Mouse (Mus musculus) cerebellum, postnatal 36 days (tissue): ENCODE results near the gene Ssr1.

Source experiments
- DNase-seq, 2 experiments: peaks; one replicate each; pipeline ENCODE4 v3.0.0; 2021 to 2022; ENCODE audit warnings: mixed read lengths in 2 of 2

Gene Ssr1

DNA sequence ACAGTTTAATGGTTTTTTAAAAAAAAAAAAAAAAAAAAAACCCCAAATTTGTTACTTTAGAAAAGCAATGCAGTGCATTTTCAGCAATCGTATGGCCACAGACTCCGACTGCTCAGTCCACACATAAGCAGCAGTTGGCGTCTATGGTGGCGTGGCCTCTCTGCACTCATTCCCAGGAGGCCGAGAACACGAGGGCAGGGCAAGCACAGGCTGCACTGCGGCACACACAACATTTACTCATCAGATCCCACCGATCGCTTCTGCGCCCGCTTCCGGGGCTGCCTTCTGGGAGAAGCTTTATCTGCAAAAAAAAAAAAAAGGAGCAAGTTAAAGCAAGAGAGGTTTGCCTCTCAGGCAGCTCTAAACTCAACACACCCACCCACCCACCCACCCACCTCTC, 14.5 kb downstream of the Ssr1 start:
- DNase-seq, result no peak

DNA sequence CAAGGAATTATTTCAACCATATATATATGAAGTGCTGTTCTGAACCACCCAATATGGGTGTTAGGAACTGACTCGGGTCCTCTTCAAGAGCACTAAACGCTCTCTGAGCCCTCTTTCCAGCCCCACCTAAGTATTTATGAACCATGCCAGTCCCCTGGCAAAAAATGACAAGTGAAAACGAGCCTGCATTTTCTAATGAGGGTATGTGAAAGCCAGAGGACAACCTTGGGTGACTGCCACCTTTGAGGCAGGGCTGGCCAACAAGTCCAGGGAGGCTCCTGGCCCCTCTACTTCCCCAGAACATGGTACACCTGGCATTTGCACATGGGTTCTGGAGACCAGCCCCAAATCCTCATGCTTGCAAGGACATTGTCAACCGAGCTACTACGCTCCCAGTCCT, 19.3 kb downstream of the Ssr1 start:
- no peak for DNase-seq

GRCm38 (mm10) chr13:37974036-37974435, 20.0 kb downstream of the Ssr1 start:
- DNase-seq, result no peak

GRCm38 (mm10) chr13:37970887-37971530, 23.0 kb downstream of the Ssr1 start:
- no peak for DNase-seq

DNA sequence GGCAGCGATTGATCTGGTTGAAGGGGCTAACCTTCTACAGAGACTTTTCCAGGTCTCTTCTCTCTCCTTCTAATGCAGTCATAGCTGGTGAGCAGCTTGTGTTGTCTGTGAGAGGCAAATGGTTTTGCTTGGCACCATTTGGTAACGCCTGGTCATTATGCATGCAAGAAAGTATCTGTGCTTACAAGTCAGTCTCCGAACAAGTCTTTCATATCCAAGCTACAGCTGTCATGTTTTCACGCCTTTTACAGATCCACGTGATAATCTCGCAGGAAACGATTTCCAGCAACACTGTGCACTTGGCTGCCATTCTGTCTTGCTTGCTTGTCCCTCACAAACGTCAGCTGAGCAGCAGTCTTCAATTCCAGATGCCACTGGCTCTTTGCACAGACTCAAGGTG, 24.0 kb downstream of the Ssr1 start:
- DNase-seq, result no peak

DNA sequence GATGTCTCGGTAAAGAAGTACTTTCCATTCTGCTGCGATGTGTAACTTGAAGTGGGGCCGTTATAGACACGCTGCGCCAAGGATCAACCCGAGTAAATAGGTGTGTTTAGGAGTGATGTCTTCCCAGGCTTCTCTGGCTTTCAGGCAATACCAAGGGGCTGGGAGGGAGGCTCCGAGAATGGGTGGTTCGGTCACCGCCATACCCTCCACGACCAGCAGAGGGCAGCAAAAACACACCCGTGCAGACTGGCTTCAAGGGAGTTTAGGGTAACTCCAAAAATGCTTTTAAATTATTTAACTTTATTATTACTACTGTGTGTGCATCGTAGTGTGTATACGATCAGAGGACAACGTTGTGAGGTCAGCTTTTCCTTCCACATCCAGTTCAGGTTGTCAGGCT, 24.7 kb downstream of the Ssr1 start:
- peak; percentile 83 to 85 for DNase-seq

DNA sequence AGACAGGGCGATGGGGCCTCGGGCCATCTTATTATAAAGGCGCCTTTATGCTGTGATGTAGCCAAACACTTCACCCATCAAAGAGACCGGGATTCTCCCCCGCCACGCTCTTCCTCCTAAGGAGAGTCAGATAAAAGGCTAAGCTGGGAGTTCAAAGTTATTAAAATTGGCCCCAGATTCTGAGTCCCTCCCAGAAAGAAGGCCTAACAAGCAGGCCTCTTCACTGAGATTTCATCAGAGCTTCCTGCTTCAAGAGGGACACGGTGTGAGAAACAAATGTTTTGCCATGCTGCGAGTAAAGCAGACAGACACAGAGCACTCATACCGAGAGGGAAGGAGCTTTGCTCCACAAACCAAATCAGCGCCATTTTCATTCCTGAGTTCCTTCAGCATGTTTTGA, 26.5 kb downstream of the Ssr1 start:
- DNase-seq, result no peak

- DNase-seq, result no peak
These were observed 27.0 kb downstream of the Ssr1 start for GRCm38 (mm10) chr13:37967052-37967437.

DNA sequence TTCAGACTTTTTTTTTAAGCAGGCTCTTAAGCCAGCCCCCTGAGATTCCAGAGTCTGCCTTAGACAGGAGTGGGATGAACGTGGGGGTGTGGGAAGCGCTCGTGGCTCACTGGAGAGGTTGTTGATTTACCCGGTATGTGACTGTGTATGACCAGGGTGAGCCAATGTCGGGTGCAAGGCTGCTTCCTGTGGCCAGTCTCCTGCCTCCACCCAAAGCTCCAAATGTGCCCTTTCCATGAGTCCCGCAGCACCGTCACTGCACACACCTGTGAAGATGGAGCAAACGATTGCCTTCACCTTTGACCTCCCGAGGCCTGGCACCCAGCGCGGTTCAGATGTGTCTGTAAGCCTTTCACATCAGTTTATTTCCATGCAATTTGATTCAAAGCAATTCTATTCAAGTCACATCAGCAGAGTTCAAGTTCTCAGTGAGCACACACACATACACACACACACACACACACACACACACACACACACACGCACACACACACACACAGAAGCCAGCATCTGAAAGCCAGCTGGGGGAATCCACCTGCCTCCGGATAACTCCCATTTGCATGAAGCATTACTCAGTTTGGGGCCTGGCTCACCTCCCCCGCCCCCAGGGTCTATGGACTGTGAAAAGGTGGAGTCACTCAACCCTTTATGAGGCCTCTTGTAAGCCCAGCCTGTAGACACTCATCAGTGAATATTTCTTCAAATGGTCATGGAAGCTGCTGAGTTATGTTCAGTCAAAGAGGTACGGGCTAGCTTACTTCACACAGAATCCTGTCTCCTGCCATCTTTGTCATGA, 27.6 kb downstream of the Ssr1 start:
- no peak for DNase-seq

DNA sequence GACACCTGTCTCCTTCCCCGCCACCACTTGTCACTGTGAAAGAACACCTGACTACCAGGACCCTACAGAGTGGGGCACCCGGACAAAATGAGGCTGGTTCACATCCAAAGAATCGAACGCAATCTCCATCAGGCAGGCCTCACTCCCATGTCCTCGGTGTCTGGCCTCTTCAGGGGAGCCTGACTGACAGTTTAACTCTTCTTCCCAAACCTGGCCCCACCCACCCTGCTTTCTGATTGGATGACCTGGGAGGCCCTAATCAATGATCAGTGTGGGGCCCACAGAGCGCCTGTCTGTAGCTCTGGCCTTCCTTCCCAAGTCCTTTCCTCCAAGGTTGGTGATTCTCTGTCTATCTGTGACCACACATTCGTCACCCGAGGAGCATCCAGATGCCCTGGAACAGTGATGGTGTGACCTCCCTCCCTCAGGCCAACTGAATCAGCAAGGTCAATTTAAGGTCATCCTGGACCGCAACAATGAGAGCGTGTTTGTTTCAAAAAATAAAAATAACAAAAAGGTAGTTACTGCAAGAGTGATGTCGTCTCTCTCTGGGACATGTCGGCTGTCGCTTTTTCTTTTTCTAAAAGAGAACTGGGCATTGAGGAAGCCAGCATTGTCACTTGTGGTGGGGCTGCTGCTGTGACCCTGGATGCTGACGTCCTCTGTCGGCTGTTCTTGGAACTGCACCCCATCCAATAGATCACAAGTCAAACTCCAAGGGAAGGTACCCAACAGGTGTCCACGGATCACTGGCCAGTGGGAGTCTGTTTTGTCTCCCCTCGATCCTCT, 28.7 kb downstream of the Ssr1 start:
- DNase-seq, result no peak

GRCm38 (mm10) chr13:37964128-37965087, 29.6 kb downstream of the Ssr1 start:
- DNase-seq, result no peak

DNA sequence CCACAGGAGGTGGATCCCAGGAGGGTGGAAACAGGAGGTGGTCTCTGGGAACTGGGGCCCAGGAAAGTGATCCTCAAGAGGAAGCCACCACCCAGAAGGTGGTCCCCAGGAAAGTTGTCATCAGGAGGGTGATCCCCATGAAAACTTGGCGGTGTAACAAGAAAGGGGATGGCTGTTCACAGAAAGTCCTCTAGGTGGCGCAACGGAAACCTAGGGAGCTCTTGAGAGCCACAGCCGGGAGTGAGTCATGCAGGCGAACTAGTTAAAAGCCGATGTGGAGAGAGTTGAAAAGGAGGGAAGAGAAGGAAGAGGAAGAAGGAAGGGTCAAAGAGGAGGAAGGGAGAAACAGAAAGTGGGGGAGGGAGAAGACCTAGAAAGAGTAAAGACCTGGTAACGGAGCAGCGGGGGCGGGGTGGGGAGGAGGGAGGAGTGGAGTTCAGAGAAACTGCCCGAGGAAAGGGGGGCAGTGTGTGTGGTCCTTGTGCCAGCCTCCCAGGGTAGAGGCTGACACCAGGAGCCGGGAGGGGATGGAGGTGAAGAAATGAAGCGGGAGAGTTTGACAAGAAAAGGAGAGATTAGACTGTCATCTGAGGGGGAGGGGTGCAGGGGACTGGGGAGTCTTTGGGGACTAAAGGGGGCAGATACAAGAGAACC, 30.5 kb downstream of the Ssr1 start:
- peak; percentile 61 to 62 for DNase-seq

DNA sequence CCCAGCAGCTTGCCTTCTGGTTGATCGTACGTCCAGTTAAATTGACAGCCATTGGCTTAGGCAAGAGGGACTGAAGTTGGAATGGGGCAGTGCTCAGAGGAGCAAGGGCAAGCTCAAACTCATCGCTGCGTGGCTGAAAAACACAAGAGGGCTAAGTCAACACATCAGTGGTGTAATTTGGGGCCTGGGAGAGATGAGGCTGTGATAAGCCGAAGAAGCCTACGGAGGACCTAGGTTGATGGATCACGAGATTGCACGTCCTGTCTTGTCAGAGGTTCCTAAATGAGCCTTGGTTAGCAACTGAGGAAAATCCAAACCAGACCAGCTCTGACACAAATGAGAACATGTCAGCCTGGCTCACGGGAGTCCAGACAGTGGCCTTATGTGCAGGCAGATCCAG, 31.5 kb downstream of the Ssr1 start:
- no peak for DNase-seq

DNA sequence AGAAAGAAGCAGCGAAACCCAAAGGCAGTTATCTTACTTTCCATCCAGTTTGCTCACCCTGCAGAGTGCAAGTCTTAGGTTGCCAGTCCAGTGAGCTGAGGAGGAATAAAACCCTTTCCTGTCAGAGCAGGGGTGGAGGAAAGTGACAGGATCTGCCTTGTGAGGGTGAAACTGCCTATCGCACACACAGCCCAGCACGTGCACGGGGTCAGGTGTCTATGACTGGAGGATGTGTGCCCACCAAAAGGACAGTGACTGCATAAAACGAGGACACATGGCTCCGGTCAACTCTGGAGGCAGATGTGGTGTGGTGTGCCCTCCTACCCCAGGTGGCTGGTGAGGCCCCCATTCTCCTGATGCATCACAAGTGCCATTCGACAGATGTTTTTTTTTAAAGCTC, 34.1 kb downstream of the Ssr1 start:
- DNase-seq, result no peak

- DNase-seq, result no peak
These were observed 34.6 kb downstream of the Ssr1 start for GRCm38 (mm10) chr13:37959239-37959907.

GRCm38 (mm10) chr13:37958498-37959238, 35.3 kb downstream of the Ssr1 start:
- DNase-seq, result no peak

DNA sequence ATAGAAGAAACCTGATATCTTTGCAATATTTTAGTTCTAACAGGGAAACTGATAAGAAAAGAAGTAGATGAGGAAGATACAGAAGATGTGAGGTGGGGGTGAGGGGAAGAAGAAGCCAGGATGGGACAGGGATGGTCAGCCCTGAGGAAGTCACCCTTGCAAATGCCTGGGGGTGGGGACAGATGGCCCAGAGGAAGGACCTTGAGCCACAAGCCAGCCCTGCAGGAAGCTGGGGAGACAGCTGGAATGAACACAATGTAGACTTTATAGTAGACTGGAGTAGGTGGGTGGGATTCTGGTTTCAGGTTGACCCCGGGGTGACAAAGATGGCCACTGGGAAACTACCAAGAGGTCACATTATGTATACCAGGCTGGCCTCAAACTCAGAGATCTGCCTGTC, 39.7 kb downstream of the Ssr1 start:
- DNase-seq, result no peak

DNA sequence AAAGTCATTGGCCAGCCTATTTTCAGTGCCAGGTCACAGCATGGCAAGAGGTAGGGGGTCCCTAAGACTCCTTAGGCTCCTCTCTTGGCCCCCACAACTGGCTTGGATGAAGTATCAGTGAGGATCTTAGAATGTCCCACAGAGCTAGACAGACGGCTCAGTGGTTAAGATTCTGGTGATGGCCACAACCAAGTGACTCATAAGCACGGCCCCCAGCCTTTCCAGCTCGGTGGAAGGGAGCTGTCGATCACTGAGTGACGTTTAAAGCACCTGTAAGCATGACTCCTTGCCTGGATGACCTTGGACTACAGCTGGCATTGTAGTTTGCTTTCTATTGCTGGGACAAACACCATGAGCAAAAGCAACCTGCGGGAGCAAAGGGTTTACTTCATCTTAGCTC, 41.0 kb downstream of the Ssr1 start:
- no peak for DNase-seq

- peak; percentile 78 to 80 for DNase-seq
These were observed 47.3 kb downstream of the Ssr1 start for GRCm38 (mm10) chr13:37946734-37947133.

- DNase-seq, result no peak
These were observed 48.6 kb downstream of the Ssr1 start for GRCm38 (mm10) chr13:37945392-37945791.

GRCm38 (mm10) chr13:37944306-37944705, 49.7 kb downstream of the Ssr1 start:
- no peak for DNase-seq
